Comparison of ENCODE assay signal across 12 mouse cellular contexts in genomic region chr4:40784556-40785169, GRCm38 (mm10). TPM values are rescaled to one million over a fixed set of nuclear protein-coding genes. Genes with fewer than 3 reads are reported as not detected.
DNase-seq lines count a peak whose midpoint lies in the region; ATAC-seq and TF ChIP-seq lines count a peak whose summit lies in the region.
"Had no signal": no experiment of that assay in that cellular context is flagged by ENCODE, and none has a peak within 500 bp of the region (broad histone marks: within the 10 kb centered on the region; RNA-seq: fewer than 3 reads in every experiment).

No protein-coding gene starts in this region.

- no peak overlapping the region for H3K4me2 ChIP-seq in liver, embryonic 12.5 days
- H3K4me2 ChIP-seq in stomach, embryonic 16.5 days (ENCODE audit: low read depth, low read length) = no peak overlapping the region

- no peak overlapping the region for H3K9ac ChIP-seq in liver, adult 2 months (ENCODE audit: low read depth, low read length)
- H3K9ac ChIP-seq in liver, embryonic 12.5 days = no peak overlapping the region
- H3K9ac ChIP-seq in heart, adult 2 months (ENCODE audit: low read depth, low read length) = no peak overlapping the region
- H3K9ac ChIP-seq in stomach, embryonic 16.5 days (ENCODE audit: low read length) = no peak overlapping the region

- no peaks in the 10 kb centered on the region for H3K79me2 ChIP-seq in liver, adult 2 months (ENCODE audit: control insufficient read depth, insufficient read depth, low read length)
- no peaks in the 10 kb centered on the region for H3K79me2 ChIP-seq in heart, adult 2 months (replicated peaks; ENCODE audit: control insufficient read depth, insufficient read depth, low read length)

- peak; percentile 47 for DNase-seq in liver, adult 2 months (ENCODE audit: extremely low read depth, low read depth, low spot score)
- peak; percentile 74 to 84 for DNase-seq in heart, adult 2 months
- peak; percentile 64 to 68 for DNase-seq in kidney, postnatal 36 days
- no peak for DNase-seq in frontal cortex, adult 2 months (ENCODE audit: extremely low spot score in 1 of 2, low spot score in 1 of 2)
- no peak for DNase-seq in cerebellum, postnatal 36 days
- DNase-seq: midbrain, embryonic 14.5 days; thymus, postnatal 14 days had no signal

- no peaks in the 10 kb centered on the region for H3K4me1 ChIP-seq in liver, adult 2 months (ENCODE audit: control insufficient read depth, insufficient read depth, low read length)
- H3K4me1 ChIP-seq in liver, embryonic 12.5 days = peaks cover 34% of the 10 kb centered on the region
- H3K4me1 ChIP-seq in heart, adult 2 months (ENCODE audit: control insufficient read depth, insufficient read depth, low read length) = peaks cover 11% of the 10 kb centered on the region
- peaks cover 11% of the 10 kb centered on the region; the same call in 1 of the 2 replicates for H3K4me1 ChIP-seq in stomach, embryonic 16.5 days (ENCODE audit: control insufficient read depth, insufficient read depth, low read length)

- no peaks in the 10 kb centered on the region for H3K27me3 ChIP-seq in liver, adult 2 months (ENCODE audit: control insufficient read depth, insufficient read depth, low read length)
- H3K27me3 ChIP-seq in liver, embryonic 12.5 days (replicated peaks) = no peaks in the 10 kb centered on the region
- H3K27me3 ChIP-seq in heart, adult 2 months (ENCODE audit: control insufficient read depth, insufficient read depth, low read length) = no peaks in the 10 kb centered on the region
- no peaks in the 10 kb centered on the region for H3K27me3 ChIP-seq in stomach, embryonic 16.5 days (ENCODE audit: control insufficient read depth, insufficient read depth, low read length)

- no peak for ATAC-seq in liver, embryonic 12.5 days
- peak; percentile 33; the same call in 1 of the 2 replicates for ATAC-seq in stomach, embryonic 16.5 days (ENCODE audit: insufficient read depth, low FRiP score)
- ATAC-seq in activated CD4-positive, CD25-positive, alpha-beta regulatory T cell, adult 4 months = no peak

- 56% methylated on average over 10 of the region's 10 CpGs for WGBS in liver, adult 2 months
- 67% methylated on average over 10 of the region's 10 CpGs for WGBS in liver, embryonic 12.5 days (ENCODE audit: insufficient replicate concordance)
- 31% methylated on average over 10 of the region's 10 CpGs for WGBS in heart, adult 2 months
- 52% methylated on average over 10 of the region's 10 CpGs for WGBS in stomach, embryonic 16.5 days

- 0 out of 2 replicates have a peak, but pooled peaks have one; percentile 25 for TF ChIP-seq EP300 in heart, adult 2 months (IDR thresholded peaks at IDR 0.05; ENCODE audit: insufficient read depth, low read depth, low read length)

- intact Hi-C loops in heart, adult 2 months (cut with DNase I) = no loop called here

- H3K27ac ChIP-seq in liver, adult 2 months (replicated peaks; ENCODE audit: insufficient read depth, low read depth, low read length) = no peak overlapping the region
- H3K27ac ChIP-seq in liver, embryonic 12.5 days = no peak overlapping the region
- peak overlapping the region; percentile 33 for H3K27ac ChIP-seq in heart, adult 2 months
- H3K27ac ChIP-seq in stomach, embryonic 16.5 days (ENCODE audit: low read length) = peak overlapping the region; percentile 0; the same call in 1 of the 2 replicates
- H3K27ac ChIP-seq: limb, embryonic 10.5 days had no signal

- TF ChIP-seq POLR2A in liver, adult 2 months (IDR thresholded peaks at IDR 0.05; ENCODE audit: extremely low read depth, insufficient read depth, low read length) = no peak
- TF ChIP-seq POLR2A in heart, adult 2 months (IDR thresholded peaks at IDR 0.05; ENCODE audit: insufficient read depth, low read depth, low read length) = no peak

- no peaks in the 10 kb centered on the region for H3K36me3 ChIP-seq in liver, adult 2 months (ENCODE audit: control insufficient read depth, insufficient read depth, low read length)
- H3K36me3 ChIP-seq in liver, embryonic 12.5 days = no peaks in the 10 kb centered on the region
- H3K36me3 ChIP-seq in heart, adult 2 months (ENCODE audit: control insufficient read depth, insufficient read depth, low read length) = peaks cover 4% of the 10 kb centered on the region
- H3K36me3 ChIP-seq in stomach, embryonic 16.5 days (ENCODE audit: control insufficient read depth, insufficient read depth, low read length) = no peaks in the 10 kb centered on the region
- H3K36me3 ChIP-seq: G1E; limb, embryonic 10.5 days had no signal

- no peak for TF ChIP-seq CTCF in liver, adult 2 months (IDR thresholded peaks at IDR 0.05; ENCODE audit: low read depth, low read length)
- no peak for TF ChIP-seq CTCF in heart, adult 2 months (IDR thresholded peaks at IDR 0.05)

- H3K4me3 ChIP-seq in liver, adult 2 months (ENCODE audit: insufficient read depth, low read depth, low read length) = no peak overlapping the region
- no peak overlapping the region for H3K4me3 ChIP-seq in liver, embryonic 12.5 days
- no peak overlapping the region for H3K4me3 ChIP-seq in heart, adult 2 months
- no peak overlapping the region for H3K4me3 ChIP-seq in stomach, embryonic 16.5 days (replicated peaks; ENCODE audit: low read length)
- H3K4me3 ChIP-seq: limb, embryonic 10.5 days had no signal

- no peaks in the 10 kb centered on the region for H3K9me3 ChIP-seq in liver, embryonic 12.5 days (replicated peaks)
- no peaks in the 10 kb centered on the region for H3K9me3 ChIP-seq in stomach, embryonic 16.5 days (replicated peaks; ENCODE audit: control insufficient read depth, low read length)
- H3K9me3 ChIP-seq: G1E; limb, embryonic 10.5 days had no signal

RNA-seq across cellular contexts. Expression of gene Smu1, which starts 26.9 kb away (rescaled TPM):
- total RNA-seq in liver, adult 2 months (2014; rRNA removed) = 53.0 and 58.3 TPM in 2 replicates
- 16.2 TPM in 2 replicates for polyA plus RNA-seq in liver, adult 2 months (2012; rRNA removed)
- polyA plus RNA-seq in liver, embryonic 12.5 days (2016; fragmentation: Nextera tagmentation; extraction: Ambion mirVana) = 107 and 112 TPM in 2 replicates
- 10 to 100 TPM; 27.0 to 31.7 TPM for total RNA-seq in heart, adult 2 months (2021)
- polyA plus RNA-seq in heart, adult 2 months (2012; rRNA removed) = 13.8 and 28.8 TPM in 2 replicates
- 128 and 140 TPM in 2 replicates for polyA plus RNA-seq in stomach, embryonic 16.5 days (2015; fragmentation: Nextera tagmentation; extraction: Ambion mirVana)
- polyA plus RNA-seq in frontal cortex, adult 2 months (2012; rRNA removed) = 49.0 and 54.8 TPM in 2 replicates
- 100 to 1,000 TPM; 111 to 128 TPM for polyA plus RNA-seq in activated CD4-positive, CD25-positive, alpha-beta regulatory T cell, adult 4 months (2017; shearing (Covaris generic))

Comparison
In these comparisons a context has a peak if more than half of its experiments do, and no peak if none do; other contexts are left out.
1. DNase-seq: peak in liver, adult 2 months (single experiment), heart, adult 2 months (2 of 2) and kidney, postnatal 36 days (2 of 2); none in frontal cortex, adult 2 months (0 of 2) and cerebellum, postnatal 36 days (0 of 2).
2. H3K27ac ChIP-seq: peak in heart, adult 2 months (single experiment) and stomach, embryonic 16.5 days (single experiment); none in liver, adult 2 months (single experiment) and liver, embryonic 12.5 days (single experiment).